Mouse (Mus musculus) heart, embryonic 16.5 days (tissue): ENCODE measurements at regions not wholly inside any gene's neighbourhood (a gene's known extent, or its start where the extent isn't known, plus 50 kb on each side); places are given as distances from the start of the nearest gene placed in this dataset.

Experiments
- ATAC-seq: fragments of 200-750 bp; cut with Nextera tagmentation; replicated peaks from 2 replicates; pipeline ENCODE4 v1.8.0; 2017; ENCODE audit warnings: moderate number of reproducible peaks; ENCODE audit not compliant: insufficient read depth, low FRiP score; ENCODE audit errors: extremely low read depth
- H3K27ac ChIP-seq: fragments of 300-500 bp; sonication (generic); 2 replicates; pipeline ENCODE4 v1.5.1; 2014; ENCODE audit warnings: mild to moderate bottlenecking, low read length, control low read depth, moderate library complexity
- H3K27me3 ChIP-seq: fragments of 300-500 bp; sonication (generic); 2 replicates; pipeline ENCODE4 v1.6.1; 2014; ENCODE audit warnings: low read length, mixed read lengths; ENCODE audit not compliant: control insufficient read depth, insufficient read depth
- H3K36me3 ChIP-seq: fragments of 300-500 bp; sonication (generic); 2 replicates; pipeline ENCODE4 v1.6.1; 2014; ENCODE audit not compliant: control insufficient read depth, insufficient read depth
- H3K4me1 ChIP-seq: fragments of 300-500 bp; sonication (generic); 2 replicates; pipeline ENCODE4 v1.6.1; 2014; ENCODE audit warnings: low read length, mixed read lengths; ENCODE audit not compliant: control insufficient read depth, insufficient read depth
- H3K4me2 ChIP-seq: fragments of 300-500 bp; sonication (generic); 2 replicates; pipeline ENCODE4 v1.6.1; 2014; ENCODE audit warnings: low read depth, mild to moderate bottlenecking, control low read depth, low read length
- H3K4me3 ChIP-seq: fragments of 300-500 bp; sonication (generic); 2 replicates; pipeline ENCODE4 v1.5.1; 2014; ENCODE audit warnings: mild to moderate bottlenecking, control low read depth, low read length
- H3K9ac ChIP-seq: fragments of 300-500 bp; sonication (generic); 2 replicates; pipeline ENCODE4 v1.6.1; 2014; ENCODE audit warnings: low read length, control low read depth
- H3K9me3 ChIP-seq: fragments of 300-500 bp; sonication (generic); replicated peaks from 2 replicates; pipeline ENCODE4 v1.6.1; 2016; ENCODE audit warnings: low read length; ENCODE audit not compliant: control insufficient read depth
- WGBS: fragments of 180-500 bp; shearing (Covaris S2); extraction: QIAGEN DNeasy Blood & Tissue Kit; methylation state at CpG from one replicate; pipeline ENCODE4 v1.1.7; 2014; 5-methylcytosine and 5-hydroxymethylcytosine counted together

DNA sequence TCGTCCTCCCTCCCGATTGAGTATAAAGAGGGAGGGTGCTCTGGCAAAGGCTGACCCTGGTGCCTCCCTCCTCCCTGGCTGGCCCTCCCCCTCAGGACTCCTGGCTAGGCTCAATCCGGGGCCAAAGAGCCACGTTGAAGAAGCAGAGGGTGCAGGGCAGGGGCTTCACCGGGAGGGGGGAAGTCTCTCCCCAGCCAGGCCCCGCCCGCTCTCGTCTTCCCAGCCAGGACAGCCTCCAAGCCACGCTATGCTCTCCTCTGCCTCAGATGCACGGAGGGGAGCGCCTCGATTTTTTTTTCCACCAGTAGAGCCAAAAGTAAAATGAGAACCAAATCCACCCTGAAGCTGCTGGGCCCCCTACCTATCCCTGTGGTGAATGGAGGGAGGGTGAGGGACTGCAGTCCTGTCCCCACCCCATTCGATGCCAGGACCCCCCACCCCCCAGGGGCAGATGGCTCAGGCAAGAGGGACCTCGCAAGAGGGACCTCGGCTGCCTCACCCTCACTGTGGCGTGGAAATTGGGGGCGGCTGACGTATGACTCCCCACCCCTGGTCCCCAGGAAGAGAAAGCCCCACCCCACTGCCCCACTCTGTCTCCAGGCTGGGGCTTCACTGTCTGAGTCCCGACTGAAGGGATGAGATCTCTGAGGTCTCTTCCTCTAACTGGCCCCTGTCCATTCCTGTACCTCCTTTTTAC is 53.2 kb upstream of the Col1a1 start:
- peak; percentile 67 for ATAC-seq
- no peaks in the 10 kb centered on the region for H3K36me3 ChIP-seq
- H3K27me3 ChIP-seq: peaks cover 26% of the 10 kb centered on the region
- 2% methylated on average over 19 of the region's 19 CpGs for WGBS
- no peaks in the 10 kb centered on the region for H3K9me3 ChIP-seq
- H3K9ac ChIP-seq: peak overlapping the region; percentile 59
- H3K4me3 ChIP-seq: peak overlapping the region; percentile 25
- peak overlapping the region; percentile 70 for H3K27ac ChIP-seq
- peaks cover 22% of the 10 kb centered on the region for H3K4me1 ChIP-seq
- peak overlapping the region; percentile 54 for H3K4me2 ChIP-seq

DNA sequence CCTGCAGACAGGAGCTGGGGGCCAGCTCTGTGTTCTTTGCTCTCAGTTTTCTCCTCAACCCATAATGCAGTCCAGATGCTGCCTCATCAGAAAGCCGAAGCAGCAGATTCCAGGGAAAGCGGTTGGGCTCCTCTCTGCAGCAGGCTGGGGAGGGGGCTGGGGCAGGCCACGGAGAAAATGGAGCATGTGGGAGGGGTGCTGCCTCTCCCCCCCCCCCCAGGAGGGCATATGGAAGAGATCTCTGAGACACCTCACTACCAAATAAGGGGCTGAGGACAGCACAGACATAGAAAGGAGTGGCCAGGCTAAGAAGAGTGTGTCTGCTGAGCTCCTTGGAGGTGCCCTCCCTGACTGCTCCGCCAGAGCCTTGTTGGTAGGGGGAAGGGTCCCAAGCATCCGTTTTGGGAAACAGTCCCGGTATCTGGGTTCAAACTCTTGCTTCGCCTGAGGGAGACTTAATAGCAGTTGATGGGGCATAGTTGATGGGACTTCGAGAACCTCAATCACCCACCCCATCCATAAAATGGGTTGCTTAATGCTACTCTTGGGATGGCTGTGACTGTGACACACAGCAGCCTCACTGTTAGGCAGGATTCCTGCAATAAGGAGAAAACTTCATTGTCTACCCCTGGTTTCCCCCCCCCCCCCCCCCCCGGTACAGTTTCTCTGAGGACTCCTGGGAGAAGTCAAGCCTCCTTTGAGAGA is 53.9 kb upstream of the Col1a1 start:
- Histone ChIP-seq H3K9ac (peak overlapping the region; percentile 59), H3K27me3 (peaks cover 26% of the 10 kb centered on the region), H3K4me1 (peaks cover 22% of the 10 kb centered on the region), H3K4me3 (peak overlapping the region; percentile 25; the same call in 1 of the 2 replicates), H3K4me2 (peak overlapping the region; percentile 54), H3K9me3 (no peaks in the 10 kb centered on the region), H3K27ac (peak overlapping the region; percentile 70), H3K36me3 (no peaks in the 10 kb centered on the region)
- 18% methylated on average over 9 of the region's 9 CpGs for WGBS
- ATAC-seq: 0 out of 2 replicates have a peak, but pooled peaks have one; percentile 29

DNA sequence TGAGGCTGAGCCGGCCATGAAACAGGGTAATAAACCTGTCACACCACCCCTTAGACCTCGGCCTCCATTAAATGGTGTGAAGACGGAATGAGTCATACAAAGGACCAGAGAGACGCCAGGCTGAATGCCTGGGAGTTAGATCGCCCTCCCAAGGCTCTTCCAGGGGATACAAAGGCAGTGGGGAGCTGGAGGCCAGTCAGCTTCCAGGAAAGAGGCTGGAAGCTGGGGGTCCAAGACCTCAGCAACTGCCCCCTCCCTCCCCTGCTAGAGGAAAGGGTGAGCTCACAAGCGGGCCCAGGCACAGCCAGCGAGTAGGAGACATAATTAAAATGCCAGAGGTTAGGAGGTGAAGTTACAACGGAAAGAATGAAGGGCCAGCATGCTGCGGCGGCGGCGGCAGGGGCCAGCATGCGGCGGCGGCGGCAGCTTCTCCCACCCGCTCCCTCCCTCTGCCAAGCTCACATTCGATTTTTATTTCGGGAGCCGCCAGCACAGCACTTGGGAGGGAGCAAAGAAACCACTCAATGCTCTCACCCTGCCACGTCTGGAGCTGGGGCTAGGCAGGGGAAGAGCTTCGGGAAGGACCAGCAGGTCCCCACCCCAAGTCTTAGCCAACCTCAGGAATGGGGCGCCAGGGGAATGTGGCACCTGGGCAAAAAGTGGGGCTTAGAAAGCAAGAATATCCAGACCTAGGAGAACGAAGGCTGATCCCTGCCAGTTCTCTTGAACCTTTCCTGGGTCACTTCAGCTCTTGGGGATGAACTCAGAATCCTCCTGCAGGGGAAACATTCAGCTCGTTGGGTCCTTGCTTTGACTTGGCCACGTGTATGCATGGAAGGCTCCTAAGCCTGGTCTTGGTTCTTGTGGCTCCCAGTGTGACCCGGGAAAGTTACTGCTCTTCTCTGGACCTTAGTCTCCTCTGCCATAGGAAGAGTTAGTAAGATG is 54.9 kb upstream of the Col1a1 start:
- Histone ChIP-seq H3K9ac (peak overlapping the region; percentile 45), H3K4me1 (peaks cover 22% of the 10 kb centered on the region), H3K4me3 (peak overlapping the region; percentile 30), H3K27ac (peak overlapping the region; percentile 70), H3K36me3 (no peaks in the 10 kb centered on the region), H3K27me3 (peaks cover 26% of the 10 kb centered on the region), H3K4me2 (peak overlapping the region; percentile 62), H3K9me3 (no peaks in the 10 kb centered on the region)
- no peak for ATAC-seq
- WGBS: 7% methylated on average over 27 of the region's 27 CpGs

DNA sequence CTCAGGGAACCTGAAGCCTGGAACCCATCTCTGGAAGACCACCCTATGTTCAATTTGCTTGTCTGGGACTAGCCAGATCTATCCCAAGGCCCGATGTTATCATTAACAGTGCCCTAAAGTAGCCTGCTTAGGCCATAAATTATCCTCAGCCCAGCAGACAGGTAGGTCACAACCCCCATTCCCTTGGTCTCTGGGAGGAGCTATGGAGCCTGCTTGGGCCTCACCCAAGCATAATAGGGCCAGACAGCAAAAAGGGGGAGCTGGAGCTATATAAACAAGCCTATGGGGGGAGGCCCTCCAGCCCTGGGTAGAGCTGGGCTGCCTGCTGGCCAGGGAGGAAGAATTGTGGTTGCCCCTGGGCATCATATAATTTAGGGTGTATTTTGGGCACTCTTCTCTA is 59.3 kb upstream of the Col1a1 start:
- no peak overlapping the region for H3K27ac ChIP-seq
- no peak overlapping the region for H3K9ac ChIP-seq
- no peaks in the 10 kb centered on the region for H3K36me3 ChIP-seq
- no peak overlapping the region for H3K4me3 ChIP-seq
- 48% methylated on average over 1 of the region's 1 CpGs for WGBS
- peaks cover 21% of the 10 kb centered on the region for H3K4me1 ChIP-seq
- H3K4me2 ChIP-seq: no peak overlapping the region
- H3K9me3 ChIP-seq: no peaks in the 10 kb centered on the region
- no peak for ATAC-seq
- peaks cover 8% of the 10 kb centered on the region; the same call in 1 of the 2 replicates for H3K27me3 ChIP-seq

DNA sequence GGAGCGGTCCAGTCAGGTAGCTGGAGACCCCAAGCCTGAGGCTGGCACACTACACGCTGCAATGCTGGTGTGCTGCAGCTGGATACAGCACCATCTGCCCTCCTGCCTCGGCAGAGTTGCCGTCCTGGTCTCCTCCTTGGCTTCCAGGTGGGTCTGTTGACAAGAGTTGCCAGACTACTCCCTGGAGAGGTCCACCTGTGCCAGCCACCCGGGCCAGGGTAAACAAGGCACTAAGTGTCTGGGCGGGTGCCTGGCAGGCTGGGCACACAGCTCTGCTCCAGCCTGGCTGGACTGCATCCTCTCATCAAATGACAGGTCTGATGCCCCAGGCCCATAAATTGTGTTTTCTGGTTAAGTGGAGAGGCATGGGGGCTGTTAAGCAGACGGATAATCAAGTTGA is 61.0 kb upstream of the Col1a1 start:
- WGBS: 62% methylated on average over 7 of the region's 7 CpGs
- H3K4me3 ChIP-seq: no peak overlapping the region
- no peaks in the 10 kb centered on the region for H3K36me3 ChIP-seq
- H3K4me1 ChIP-seq: peaks cover 13% of the 10 kb centered on the region
- no peak for ATAC-seq
- H3K9me3 ChIP-seq: no peaks in the 10 kb centered on the region
- no peak overlapping the region for H3K9ac ChIP-seq
- H3K27me3 ChIP-seq: 0 out of 2 replicates have a peak, but pooled peaks cover 3% of the 10 kb centered on the region
- H3K27ac ChIP-seq: no peak overlapping the region
- no peak overlapping the region for H3K4me2 ChIP-seq

DNA sequence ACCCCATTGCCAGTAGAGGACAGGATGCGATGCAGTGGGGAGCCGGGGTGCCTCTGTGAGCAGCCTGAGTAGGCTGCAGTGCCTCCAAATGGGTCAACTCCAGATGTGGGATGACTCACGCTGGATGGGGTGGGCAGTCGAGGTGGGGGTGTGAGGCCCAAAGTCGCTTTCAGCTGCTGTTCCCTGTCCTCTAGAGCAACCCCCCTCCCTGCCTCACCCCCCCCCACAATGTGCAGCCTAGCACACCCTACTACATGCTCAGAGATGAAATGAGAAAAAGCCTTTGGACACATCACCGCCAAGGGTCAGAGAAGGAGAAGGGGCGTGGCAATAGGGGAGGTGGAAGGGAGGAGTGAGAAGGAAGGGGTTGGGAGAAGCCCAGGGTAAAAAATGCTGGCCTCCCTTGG is 61.9 kb upstream of the Col1a1 start:
- Histone ChIP-seq H3K4me2 (peak overlapping the region; percentile 69), H3K9me3 (no peaks in the 10 kb centered on the region), H3K4me1 (peaks cover 13% of the 10 kb centered on the region), H3K27me3 (0 out of 2 replicates have a peak, but pooled peaks cover 3% of the 10 kb centered on the region), H3K4me3 (peak overlapping the region; percentile 2; the same call in 1 of the 2 replicates), H3K9ac (peak overlapping the region; percentile 57; the same call in 1 of the 2 replicates), H3K27ac (peak overlapping the region; percentile 78), H3K36me3 (no peaks in the 10 kb centered on the region)
- WGBS: 13% methylated on average over 7 of the region's 7 CpGs
- no peak for ATAC-seq

DNA sequence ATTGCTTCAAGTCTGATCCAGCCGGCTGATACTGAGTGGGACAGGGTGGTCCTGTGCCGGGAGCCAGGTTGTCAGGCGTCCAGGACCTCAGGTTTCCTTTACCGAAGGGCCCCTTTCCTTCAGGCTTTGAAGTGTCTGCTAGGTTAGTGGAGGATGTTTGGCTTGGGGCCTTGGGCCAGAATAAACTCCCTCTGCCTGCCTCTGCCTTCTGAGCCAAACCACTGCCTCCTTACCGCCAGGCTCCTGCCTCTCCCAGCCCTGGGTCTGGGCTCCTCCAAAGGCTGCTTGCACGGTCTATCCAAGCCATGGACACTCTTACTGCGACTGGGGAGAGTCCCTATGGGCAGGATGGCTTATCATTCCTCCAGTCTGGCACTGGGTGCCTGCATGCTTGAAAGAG is 62.3 kb upstream of the Col1a1 start:
- Histone ChIP-seq H3K4me1 (peaks cover 13% of the 10 kb centered on the region), H3K4me3 (peak overlapping the region; percentile 35; the same call in 1 of the 2 replicates), H3K9ac (peak overlapping the region; percentile 57), H3K4me2 (peak overlapping the region; percentile 69), H3K27me3 (0 out of 2 replicates have a peak, but pooled peaks cover 3% of the 10 kb centered on the region), H3K9me3 (no peaks in the 10 kb centered on the region), H3K36me3 (no peaks in the 10 kb centered on the region), H3K27ac (peak overlapping the region; percentile 78)
- WGBS: 12% methylated on average over 7 of the region's 7 CpGs
- ATAC-seq: 0 out of 2 replicates have a peak, but pooled peaks have one; percentile 1

DNA sequence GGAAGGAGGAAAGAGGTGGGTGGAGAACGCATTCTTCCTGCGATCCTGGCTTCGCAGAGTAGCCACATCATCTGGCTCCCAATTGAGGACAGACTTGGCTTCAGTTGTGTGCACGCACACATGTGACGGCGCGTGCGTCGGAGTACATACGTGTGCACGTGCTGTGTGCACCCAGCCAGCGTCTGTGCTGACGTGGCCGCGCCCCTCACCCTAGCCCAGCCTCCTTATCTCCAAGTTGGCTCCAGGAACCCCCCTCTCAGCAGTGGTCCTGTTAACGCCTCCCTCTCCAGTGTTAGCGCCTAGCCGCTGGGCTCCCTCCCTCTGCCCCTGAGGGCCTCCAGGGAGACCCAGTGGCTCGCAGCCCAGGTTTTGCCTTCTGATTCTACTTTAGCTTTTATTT is 63.1 kb upstream of the Col1a1 start:
- Histone ChIP-seq H3K4me2 (peak overlapping the region; percentile 69), H3K4me3 (peak overlapping the region; percentile 35), H3K4me1 (peaks cover 13% of the 10 kb centered on the region), H3K27me3 (0 out of 2 replicates have a peak, but pooled peaks cover 3% of the 10 kb centered on the region), H3K27ac (peak overlapping the region; percentile 78), H3K9ac (peak overlapping the region; percentile 45; the same call in 1 of the 2 replicates), H3K9me3 (no peaks in the 10 kb centered on the region), H3K36me3 (no peaks in the 10 kb centered on the region)
- peak; percentile 84 for ATAC-seq
- 1% methylated on average over 19 of the region's 19 CpGs for WGBS
